ENCODE assay signal across 9 mouse cellular contexts in genomic region chr19:60939954-60940379, GRCm38 (mm10). TPM values are rescaled to one million over a fixed set of nuclear protein-coding genes. Genes with fewer than 3 reads are reported as not detected.
A peak's percentile ranks its signal among the peaks of the same experiment; 100 is the strongest.
DNase-seq lines count a peak whose midpoint lies in the region; ATAC-seq and TF ChIP-seq lines count a peak whose summit lies in the region.
"Had no signal": no experiment of that assay in that cellular context is flagged by ENCODE, and none has a peak within 500 bp of the region (broad histone marks: within the 10 kb centered on the region; RNA-seq: fewer than 3 reads in every experiment).

No protein-coding gene starts in this region.

- H3K9ac ChIP-seq in heart, embryonic 12.5 days = no peak overlapping the region
- H3K9ac ChIP-seq in midbrain, embryonic 11.5 days (ENCODE audit: low read length) = no peak overlapping the region
- H3K9ac ChIP-seq in midbrain, embryonic 15.5 days = no peak overlapping the region
- H3K9ac ChIP-seq: liver, embryonic 14.5 days had no signal

- peaks cover 27% of the 10 kb centered on the region for H3K4me1 ChIP-seq in heart, embryonic 12.5 days (replicated peaks)
- H3K4me1 ChIP-seq in midbrain, embryonic 11.5 days (ENCODE audit: control insufficient read depth, insufficient read depth, low read length) = no peaks in the 10 kb centered on the region
- no peaks in the 10 kb centered on the region for H3K4me1 ChIP-seq in midbrain, embryonic 15.5 days

- H3K27ac ChIP-seq in left cerebral cortex, adult 2 months = peak overlapping the region; percentile 58
- H3K27ac ChIP-seq in heart, embryonic 12.5 days (ENCODE audit: poor library complexity, severe bottlenecking) = peak overlapping the region; percentile 86
- peak overlapping the region; percentile 70 for H3K27ac ChIP-seq in macrophage
- H3K27ac ChIP-seq in midbrain, embryonic 11.5 days (ENCODE audit: low read depth, low read length) = no peak overlapping the region
- H3K27ac ChIP-seq in midbrain, embryonic 15.5 days = no peak overlapping the region
- H3K27ac ChIP-seq: liver, embryonic 14.5 days had no signal

- H3K36me3 ChIP-seq in heart, embryonic 12.5 days = no peaks in the 10 kb centered on the region
- H3K36me3 ChIP-seq in macrophage (ENCODE audit: inconsistent target) = no peaks in the 10 kb centered on the region
- no peaks in the 10 kb centered on the region for H3K36me3 ChIP-seq in midbrain, embryonic 11.5 days (ENCODE audit: control insufficient read depth, insufficient read depth, low read length)
- H3K36me3 ChIP-seq in midbrain, embryonic 15.5 days (replicated peaks) = no peaks in the 10 kb centered on the region

- WGBS in heart, embryonic 12.5 days = 3% methylated on average over 1 of the region's 1 CpGs
- WGBS in macrophage (ENCODE audit: missing documents) = 0% methylated on average over 1 of the region's 1 CpGs
- WGBS in midbrain, embryonic 11.5 days = 91% methylated on average over 1 of the region's 1 CpGs
- 69% methylated on average over 1 of the region's 1 CpGs for WGBS in midbrain, embryonic 15.5 days

- no peaks in the 10 kb centered on the region for H3K79me2 ChIP-seq in macrophage (ENCODE audit: inconsistent target)

- no peak for TF ChIP-seq CTCF in left cerebral cortex, adult 2 months (IDR thresholded peaks at IDR 0.05)

- no peak overlapping the region for H3K4me3 ChIP-seq in left cerebral cortex, adult 2 months
- no peak overlapping the region for H3K4me3 ChIP-seq in heart, embryonic 12.5 days
- no peak overlapping the region for H3K4me3 ChIP-seq in macrophage (ENCODE audit: inconsistent target)
- H3K4me3 ChIP-seq in midbrain, embryonic 11.5 days (ENCODE audit: low read depth, low read length) = no peak overlapping the region
- H3K4me3 ChIP-seq in midbrain, embryonic 15.5 days = no peak overlapping the region

- ATAC-seq in heart, embryonic 12.5 days (ENCODE audit: insufficient number of reproducible peaks, low FRiP score) = peak; percentile 92
- no peak for ATAC-seq in midbrain, embryonic 11.5 days (ENCODE audit: low FRiP score)
- ATAC-seq in midbrain, embryonic 15.5 days (replicated peaks) = no peak

- 0 out of 2 replicates have a peak overlapping the region, but pooled peaks have one; percentile 17 for H3K4me2 ChIP-seq in heart, embryonic 12.5 days
- H3K4me2 ChIP-seq in midbrain, embryonic 11.5 days = no peak overlapping the region
- no peak overlapping the region for H3K4me2 ChIP-seq in midbrain, embryonic 15.5 days

- H3K27me3 ChIP-seq in heart, embryonic 12.5 days (replicated peaks) = no peaks in the 10 kb centered on the region
- H3K27me3 ChIP-seq in midbrain, embryonic 11.5 days (ENCODE audit: control insufficient read depth, insufficient read depth, low read length) = no peaks in the 10 kb centered on the region
- H3K27me3 ChIP-seq in midbrain, embryonic 15.5 days (replicated peaks) = no peaks in the 10 kb centered on the region

- intact Hi-C loops in left cerebral cortex, adult 2 months (cut with DNase I) = no loop called here
- intact Hi-C loops in left cerebral cortex, postnatal 4 days (cut with DNase I) = no loop called here

- no peak for DNase-seq in left cerebral cortex, adult 2 months (ENCODE audit: extremely low spot score in 1 of 2, low spot score in 2 of 2)
- DNase-seq in left cerebral cortex, postnatal 4 days = no peak
- DNase-seq in adrenal gland, postnatal 10 days = peak; percentile 29
- no peak for DNase-seq in midbrain, embryonic 11.5 days (ENCODE audit: low spot score, missing footprints)
- DNase-seq in urinary bladder, postnatal 10 days (ENCODE audit: low spot score) = no peak

- H3K9me3 ChIP-seq in heart, embryonic 12.5 days (replicated peaks) = no peaks in the 10 kb centered on the region
- H3K9me3 ChIP-seq in midbrain, embryonic 11.5 days (ENCODE audit: control insufficient read depth, low read length) = no peaks in the 10 kb centered on the region
- H3K9me3 ChIP-seq in midbrain, embryonic 15.5 days = no peaks in the 10 kb centered on the region

RNA-seq across cellular contexts. Expression of gene Grk5, which starts 50.4 kb away (rescaled TPM):
- 10 to 100 TPM; 18.2 to 18.5 TPM for total RNA-seq in left cerebral cortex, adult 2 months (2021)
- 10 to 100 TPM; 21.5 to 22.2 TPM for total RNA-seq in left cerebral cortex, postnatal 4 days (2021)
- total RNA-seq in adrenal gland, postnatal 10 days (2021) = 10 to 100 TPM; 13.1 to 14.6 TPM
- 4.7 and 5.1 TPM in 2 replicates for polyA plus RNA-seq in heart, embryonic 12.5 days (2016; fragmentation: Nextera tagmentation; extraction: Ambion mirVana)
- total RNA-seq in macrophage (2018; cell fraction: chromatin; rRNA removed) = 10 to 100 TPM in 24 of 26 experiments, 1 to 10 TPM in 2; 6.9 to 60.6 (median 18.6) TPM
- total RNA-seq in macrophage (2018; cell fraction: cytosol; rRNA removed) = 1 to 10 TPM; 3.2 to 5.2 (median 4.0) TPM
- total RNA-seq in macrophage (2018; cell fraction: nucleus; rRNA removed) = 10 to 100 TPM in 12 of 26 experiments, 1 to 10 TPM in 14; 5.0 to 21.5 (median 9.8) TPM
- 3.2 to 4.0 TPM (median 3.6 TPM) in 3 replicates for polyA plus RNA-seq in macrophage (2018)
- polyA plus RNA-seq in midbrain, embryonic 11.5 days (2014; fragmentation: Nextera tagmentation; extraction: Ambion mirVana) = 2.7 and 2.8 TPM in 2 replicates
- 2.5 and 2.6 TPM in 2 replicates for polyA plus RNA-seq in midbrain, embryonic 15.5 days (2015; fragmentation: Nextera tagmentation; extraction: Ambion mirVana)

Comparison
In these comparisons a context has a peak if more than half of its experiments do, and no peak if none do; other contexts are left out.
1. H3K27ac ChIP-seq: peak in left cerebral cortex, adult 2 months (single experiment), heart, embryonic 12.5 days (single experiment) and macrophage (single experiment); none in midbrain, embryonic 11.5 days (single experiment) and midbrain, embryonic 15.5 days (single experiment).